28 mouse cellular contexts compared by ENCODE assay signal in the genomic region with DNA sequence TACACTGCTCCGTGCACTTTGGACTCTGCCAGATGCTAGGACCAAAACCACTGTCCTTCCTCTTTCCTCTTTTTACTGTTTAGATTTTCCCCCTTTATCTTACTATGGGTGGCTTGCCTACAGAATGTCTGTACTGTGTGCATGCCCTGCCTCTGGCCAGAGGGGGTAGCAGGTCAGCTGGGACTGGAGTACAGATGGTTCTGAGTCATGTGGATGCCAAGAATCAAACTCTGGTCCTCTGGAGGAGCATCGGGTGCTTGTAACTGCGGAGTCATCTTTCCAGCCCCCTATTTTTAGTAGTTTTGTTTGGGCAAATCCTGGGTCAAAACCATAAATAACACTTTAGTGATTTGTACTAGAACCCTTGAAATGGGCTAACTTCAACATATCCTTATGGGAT. TPM values are rescaled to one million over a fixed set of nuclear protein-coding genes. Genes with fewer than 3 reads are reported as not detected.
DNase-seq lines count a peak whose midpoint lies in the region; ATAC-seq and TF ChIP-seq lines count a peak whose summit lies in the region.
"Had no signal": no experiment of that assay in that cellular context is flagged by ENCODE, and none has a peak within 500 bp of the region (broad histone marks: within the 10 kb centered on the region; RNA-seq: fewer than 3 reads in every experiment).

No protein-coding gene starts in this region.

- peak; percentile 33 for DNase-seq in MEL (ENCODE audit: low read depth, low spot score)
- peak; percentile 71 for DNase-seq in adipocyte (ENCODE audit: low spot score)
- no peak for DNase-seq in retina, embryonic 14.5 days (ENCODE audit: low spot score)
- no peak for DNase-seq in kidney, adult 18-20 months
- no peak for DNase-seq in frontal cortex, postnatal 14 days (ENCODE audit: low spot score in 2 of 2)
- DNase-seq: adrenal gland, adult 8-10 months; adrenal gland, postnatal 25 days; cerebellum, adult 11-12 months; cerebellum, adult 8-10 months; cerebellum, postnatal 10 days; cerebellum, postnatal 36 days; embryo, embryonic 11 days; gastrocnemius, postnatal 14 days; heart, adult 2 months; heart, postnatal 14 days; heart, postnatal 4 days had no signal

- no peak for TF ChIP-seq CTCF in MEL (IDR thresholded peaks at IDR 0.05 in 2 of 3, conservative IDR thresholded peaks at IDR 0.05 in 1 of 3; ENCODE audit: control insufficient read depth in 1 of 3, insufficient read depth in 1 of 3, low read depth in 2 of 3, low read length in 3 of 3, poor library complexity in 1 of 3, severe bottlenecking in 1 of 3)

- WGBS in intestine, embryonic 16.5 days = 81% methylated on average over 3 of the region's 3 CpGs
- WGBS in intestine, embryonic 15.5 days = 79% methylated on average over 3 of the region's 3 CpGs

- H3K27me3 ChIP-seq in intestine, embryonic 16.5 days (replicated peaks; ENCODE audit: control insufficient read depth, insufficient read depth, low read length) = no peaks in the 10 kb centered on the region
- H3K27me3 ChIP-seq in intestine, embryonic 15.5 days (replicated peaks) = no peaks in the 10 kb centered on the region
- H3K27me3 ChIP-seq in MEL (ENCODE audit: control insufficient read depth in 1 of 2, insufficient read depth in 2 of 2, low read length in 2 of 2) = no peaks in the 10 kb centered on the region
- H3K27me3 ChIP-seq: embryonic facial prominence, embryonic 13.5 days; forebrain, embryonic 12.5 days; forebrain, embryonic 15.5 days; heart, embryonic 13.5 days; hindbrain, embryonic 12.5 days; hindbrain, embryonic 15.5 days had no signal

- H3K79me2 ChIP-seq in MEL (ENCODE audit: control insufficient read depth, insufficient read depth, low read length, poor library complexity) = no peaks in the 10 kb centered on the region

- H3K9me3 ChIP-seq in intestine, embryonic 16.5 days (ENCODE audit: control insufficient read depth, low read length) = no peaks in the 10 kb centered on the region
- no peaks in the 10 kb centered on the region for H3K9me3 ChIP-seq in intestine, embryonic 15.5 days
- H3K9me3 ChIP-seq in MEL (replicated peaks; ENCODE audit: insufficient read depth, low read length) = no peaks in the 10 kb centered on the region
- H3K9me3 ChIP-seq: embryonic facial prominence, embryonic 10.5 days; embryonic facial prominence, embryonic 13.5 days; forebrain, embryonic 12.5 days; forebrain, embryonic 15.5 days; heart, embryonic 10.5 days; heart, embryonic 13.5 days; hindbrain, embryonic 12.5 days; hindbrain, embryonic 15.5 days had no signal

- TF ChIP-seq RAD21 in MEL (IDR thresholded peaks at IDR 0.05; ENCODE audit: low read depth, low read length) = no peak

- peaks cover 1% of the 10 kb centered on the region; the same call in 1 of the 2 replicates for H3K4me1 ChIP-seq in intestine, embryonic 16.5 days (ENCODE audit: control insufficient read depth, insufficient read depth, low read length)
- peaks cover 2% of the 10 kb centered on the region; the same call in 1 of the 2 replicates for H3K4me1 ChIP-seq in intestine, embryonic 15.5 days (replicated peaks)
- 0 out of 4 replicates have a peak, but pooled peaks cover 0 to 5% of the 10 kb centered on the region in 2 experiments for H3K4me1 ChIP-seq in MEL (ENCODE audit: control insufficient read depth in 1 of 2, insufficient read depth in 2 of 2, low read length in 2 of 2)

- H3K4me2 ChIP-seq in intestine, embryonic 16.5 days (ENCODE audit: low read depth, low read length) = no peak overlapping the region
- H3K4me2 ChIP-seq in intestine, embryonic 15.5 days (replicated peaks) = no peak overlapping the region
- H3K4me2 ChIP-seq: embryonic facial prominence, embryonic 13.5 days; forebrain, embryonic 12.5 days; forebrain, embryonic 15.5 days; heart, embryonic 13.5 days; hindbrain, embryonic 12.5 days; hindbrain, embryonic 15.5 days had no signal

- no peak for TF ChIP-seq EP300 in MEL (IDR thresholded peaks at IDR 0.05; ENCODE audit: low read depth in 1 of 2, low read length in 2 of 2)

- 0 out of 2 replicates have a peak overlapping the region, but pooled peaks have one; percentile 33 for H3K9ac ChIP-seq in intestine, embryonic 16.5 days (ENCODE audit: low read depth, low read length)
- H3K9ac ChIP-seq in intestine, embryonic 15.5 days = no peak overlapping the region
- no peak overlapping the region for H3K9ac ChIP-seq in MEL (ENCODE audit: control insufficient read depth, low read depth, low read length, poor library complexity, severe bottlenecking)
- H3K9ac ChIP-seq: embryonic facial prominence, embryonic 13.5 days; forebrain, embryonic 12.5 days; forebrain, embryonic 15.5 days; heart, embryonic 13.5 days; hindbrain, embryonic 12.5 days; hindbrain, embryonic 15.5 days had no signal

- no peak for ATAC-seq in intestine, embryonic 16.5 days
- no peak for ATAC-seq in intestine, embryonic 15.5 days
- ATAC-seq: CD4-positive, CD25-positive, alpha-beta regulatory T cell, adult 4 months; forebrain, embryonic 15.5 days had no signal

- no peak overlapping the region for H3K4me3 ChIP-seq in intestine, embryonic 16.5 days (ENCODE audit: low read length)
- no peak overlapping the region for H3K4me3 ChIP-seq in intestine, embryonic 15.5 days (replicated peaks)
- H3K4me3 ChIP-seq in MEL (ENCODE audit: control insufficient read depth in 1 of 2, insufficient read depth in 1 of 2, low read depth in 2 of 2, low read length in 2 of 2) = no peak overlapping the region
- H3K4me3 ChIP-seq: embryonic facial prominence, embryonic 10.5 days; embryonic facial prominence, embryonic 13.5 days; erythroblast, embryonic 14.5 days; forebrain, embryonic 12.5 days; forebrain, embryonic 15.5 days; heart, adult 2 months; heart, embryonic 10.5 days; heart, embryonic 13.5 days; hindbrain, embryonic 12.5 days; hindbrain, embryonic 15.5 days had no signal

- no peak for TF ChIP-seq POLR2A in MEL (IDR thresholded peaks at IDR 0.05; ENCODE audit: control insufficient read depth in 1 of 2, insufficient read depth in 1 of 2, low read depth in 1 of 2, low read length in 2 of 2, poor library complexity in 1 of 2)

- no peaks in the 10 kb centered on the region for H3K36me3 ChIP-seq in intestine, embryonic 16.5 days (ENCODE audit: control insufficient read depth, insufficient read depth, low read length)
- H3K36me3 ChIP-seq in intestine, embryonic 15.5 days = no peaks in the 10 kb centered on the region
- H3K36me3 ChIP-seq in MEL (ENCODE audit: control insufficient read depth in 1 of 2, insufficient read depth in 2 of 2, low read length in 2 of 2) = peaks cover 0 to 5% of the 10 kb centered on the region in 2 experiments; a peak in 2 of 4 replicates
- H3K36me3 ChIP-seq: embryonic facial prominence, embryonic 10.5 days; forebrain, embryonic 12.5 days; forebrain, embryonic 15.5 days; hindbrain, embryonic 12.5 days; hindbrain, embryonic 15.5 days had no signal

- H3K27ac ChIP-seq in intestine, embryonic 16.5 days (ENCODE audit: low read length) = no peak overlapping the region
- no peak overlapping the region for H3K27ac ChIP-seq in intestine, embryonic 15.5 days
- H3K27ac ChIP-seq in MEL (ENCODE audit: control insufficient read depth, low read depth, low read length) = no peak overlapping the region
- H3K27ac ChIP-seq: embryonic facial prominence, embryonic 10.5 days; embryonic facial prominence, embryonic 13.5 days; forebrain, embryonic 12.5 days; forebrain, embryonic 15.5 days; heart, adult 2 months; heart, embryonic 10.5 days; heart, embryonic 13.5 days; hindbrain, embryonic 12.5 days; hindbrain, embryonic 15.5 days had no signal

TF ChIP-seq in MEL, 35 proteins besides CTCF, POLR2A, EP300 and RAD21:
- no peak for TF ChIP-seq ZMIZ1 (IDR thresholded peaks at IDR 0.05; ENCODE audit: low read depth, low read length)

RNA-seq across cellular contexts. Expression of gene Spata5, which starts 6.2 kb away (rescaled TPM):
- polyA plus RNA-seq in intestine, embryonic 16.5 days (2015; fragmentation: Nextera tagmentation; extraction: Ambion mirVana) = 22.1 and 26.2 TPM in 2 replicates
- 31.1 and 34.5 TPM in 2 replicates for polyA plus RNA-seq in intestine, embryonic 15.5 days (2015; fragmentation: Nextera tagmentation; extraction: Ambion mirVana)
- 67.6 and 73.2 TPM in 2 replicates for total RNA-seq in MEL (2012; rRNA removed)
- polyA plus RNA-seq in MEL (2012; ENCODE audit: insufficient read depth in 1 of 2, insufficient read length in 2 of 2, low read depth in 1 of 2, low replicate concordance in 2 of 2, missing spikeins in 1 of 2) = 10 to 100 TPM in 1 of 2 experiments, not detected in 1; 33.5 TPM

RNA-seq across cellular contexts. Expression of gene Nudt6, which starts 6.6 kb away (rescaled TPM):
- polyA plus RNA-seq in intestine, embryonic 16.5 days (2015; fragmentation: Nextera tagmentation; extraction: Ambion mirVana) = 10.1 and 11.2 TPM in 2 replicates
- 8.1 and 8.5 TPM in 2 replicates for polyA plus RNA-seq in intestine, embryonic 15.5 days (2015; fragmentation: Nextera tagmentation; extraction: Ambion mirVana)
- total RNA-seq in MEL (2012; rRNA removed) = 4.0 and 6.0 TPM in 2 replicates
- 1 to 10 TPM in 1 of 2 experiments, not detected in 1; 9.1 TPM for polyA plus RNA-seq in MEL (2012; ENCODE audit: insufficient read depth in 1 of 2, insufficient read length in 2 of 2, low read depth in 1 of 2, low replicate concordance in 2 of 2, missing spikeins in 1 of 2)

Comparison
In these comparisons a context has a peak if more than half of its experiments do, and no peak if none do; other contexts are left out.
1. DNase-seq: peak in MEL (single experiment) and adipocyte (single experiment); none in retina, embryonic 14.5 days (single experiment), kidney, adult 18-20 months (single experiment) and frontal cortex, postnatal 14 days (0 of 2).